Mouse (Mus musculus) adrenal gland, adult 2 months (tissue): ENCODE results near the gene Kcnj8. TPM values are rescaled to one million over a fixed set of nuclear protein-coding genes. Genes with fewer than 3 reads are reported as not detected.

Experiments
- polyA plus RNA-seq: library from polyadenylated mRNA; depleted of rRNA; stranded (reverse); fragments of >200 nt; gene quantifications from 2 replicates; pipeline ENCODE4 v1.2.3, GENCODE M21; 2012; rRNA removed
- total RNA-seq, 2 experiments: library from RNA; stranded (reverse); gene quantifications; 2 replicates each; pipeline ENCODE4 v1.2.3; 2021

Gene Kcnj8
- total and polyA plus RNA-seq, 3 experiments = 5.6 to 12.1 (median 6.4) TPM

Other genes with a start within 250 kb of the Kcnj8 start
- not detected for gene Slco1a5, start 248.6 kb downstream of the Kcnj8 start, total RNA-seq
- not detected in 2 replicates for gene Slco1a5, start 248.6 kb downstream of the Kcnj8 start, polyA plus RNA-seq
- 10 to 100 TPM in 1 of 2 experiments, 1 to 10 TPM in 1; 7.7 to 12.3 TPM for gene Pyroxd1, start 226.0 kb downstream of the Kcnj8 start, total RNA-seq
- gene Pyroxd1, start 226.0 kb downstream of the Kcnj8 start, polyA plus RNA-seq = 2.7 and 3.5 TPM in 2 replicates
- gene Recql, start 184.5 kb downstream of the Kcnj8 start, total RNA-seq = 10 to 100 TPM in 1 of 2 experiments, 1 to 10 TPM in 1; 9.6 to 16.1 TPM
- gene Recql, start 184.5 kb downstream of the Kcnj8 start, polyA plus RNA-seq = 1.5 and 2.1 TPM in 2 replicates
- 10 to 100 TPM; 38.1 to 39.1 TPM for gene Golt1b, start 184.4 kb downstream of the Kcnj8 start, total RNA-seq
- 2.6 and 3.7 TPM in 2 replicates for gene Golt1b, start 184.4 kb downstream of the Kcnj8 start, polyA plus RNA-seq
- under 1 TPM; 0.17 to 0.49 TPM for gene Spx, start 158.2 kb downstream of the Kcnj8 start, total RNA-seq
- gene Spx, start 158.2 kb downstream of the Kcnj8 start, polyA plus RNA-seq = 0.30 and 0.42 TPM in 2 replicates
- gene Gys2, start 98.5 kb downstream of the Kcnj8 start, total RNA-seq = 10 to 100 TPM in 1 of 2 experiments, 1 to 10 TPM in 1; 9.8 to 18.5 TPM
- gene Gys2, start 98.5 kb downstream of the Kcnj8 start, polyA plus RNA-seq = 2.5 and 3.0 TPM in 2 replicates
- 100 to 1,000 TPM; 222 to 343 TPM for gene Ldhb, start 63.7 kb downstream of the Kcnj8 start, total RNA-seq
- 39.7 and 47.7 TPM in 2 replicates for gene Ldhb, start 63.7 kb downstream of the Kcnj8 start, polyA plus RNA-seq
- gene Abcc9, start 130.7 kb upstream of the Kcnj8 start, total RNA-seq = 10 to 100 TPM; 13.7 to 17.3 TPM
- 1.9 and 3.1 TPM in 2 replicates for gene Abcc9, start 130.7 kb upstream of the Kcnj8 start, polyA plus RNA-seq
- gene Cmas, start 185.1 kb upstream of the Kcnj8 start, total RNA-seq = 10 to 100 TPM; 30.5 to 30.8 TPM
- 4.4 and 11.0 TPM in 2 replicates for gene Cmas, start 185.1 kb upstream of the Kcnj8 start, polyA plus RNA-seq
- gene Sult6b2, start 232.9 kb upstream of the Kcnj8 start, total RNA-seq = not detected
- not detected in 2 replicates for gene Sult6b2, start 232.9 kb upstream of the Kcnj8 start, polyA plus RNA-seq